Comparison of ENCODE assay signal across 20 mouse cellular contexts in genomic region chr4:127171341-127171905, GRCm38 (mm10). TPM values are rescaled to one million over a fixed set of nuclear protein-coding genes. Genes with fewer than 3 reads are reported as not detected.
DNase-seq lines count a peak whose midpoint lies in the region; ATAC-seq and TF ChIP-seq lines count a peak whose summit lies in the region.
"Had no signal": no experiment of that assay in that cellular context is flagged by ENCODE, and none has a peak within 500 bp of the region (broad histone marks: within the 10 kb centered on the region; RNA-seq: fewer than 3 reads in every experiment).

No protein-coding gene starts in this region.

- WGBS in forebrain, postnatal 0 days: 40% methylated on average over 4 of the region's 4 CpGs
- 35% methylated on average over 4 of the region's 4 CpGs for WGBS in forebrain, embryonic 16.5 days
- 56% methylated on average over 4 of the region's 4 CpGs for WGBS in midbrain, embryonic 14.5 days
- WGBS in midbrain, embryonic 10.5 days: 42% methylated on average over 4 of the region's 4 CpGs
- 51% methylated on average over 4 of the region's 4 CpGs for WGBS in kidney, adult 2 months

- 0 out of 2 replicates have a peak overlapping the region, but pooled peaks have one; percentile 6 for H3K9ac ChIP-seq in forebrain, postnatal 0 days
- no peak overlapping the region for H3K9ac ChIP-seq in forebrain, embryonic 16.5 days (replicated peaks; ENCODE audit: low read depth, low read length)
- no peak overlapping the region; the same call in 1 of the 2 replicates for H3K9ac ChIP-seq in midbrain, embryonic 14.5 days (replicated peaks; ENCODE audit: low read length)
- H3K9ac ChIP-seq: midbrain, embryonic 12.5 days had no signal

- peak overlapping the region; percentile 30 for H3K4me2 ChIP-seq in forebrain, postnatal 0 days (ENCODE audit: low read depth)
- no peak overlapping the region; the same call in none of the 2 replicates for H3K4me2 ChIP-seq in forebrain, embryonic 16.5 days (ENCODE audit: low read length)
- peak overlapping the region; percentile 97; the same call in 1 of the 2 replicates for H3K4me2 ChIP-seq in midbrain, embryonic 14.5 days (ENCODE audit: low read length)
- H3K4me2 ChIP-seq: midbrain, embryonic 12.5 days had no signal

- no peak for TF ChIP-seq POLR2A in kidney, adult 2 months (IDR thresholded peaks at IDR 0.05; ENCODE audit: low read depth, low read length)

- no peaks in the 10 kb centered on the region for H3K36me3 ChIP-seq in forebrain, postnatal 0 days (ENCODE audit: insufficient read depth)
- H3K36me3 ChIP-seq in forebrain, embryonic 16.5 days (ENCODE audit: control insufficient read depth, insufficient read depth): no peaks in the 10 kb centered on the region
- H3K36me3 ChIP-seq in midbrain, embryonic 14.5 days (ENCODE audit: control insufficient read depth, insufficient read depth, low read length): no peaks in the 10 kb centered on the region
- no peaks in the 10 kb centered on the region for H3K36me3 ChIP-seq in midbrain, embryonic 10.5 days
- H3K36me3 ChIP-seq in kidney, adult 2 months (ENCODE audit: control insufficient read depth, insufficient read depth, low read length): no peaks in the 10 kb centered on the region
- H3K36me3 ChIP-seq: embryonic facial prominence, embryonic 10.5 days; midbrain, embryonic 12.5 days had no signal

- no peaks in the 10 kb centered on the region for H3K27me3 ChIP-seq in forebrain, postnatal 0 days (ENCODE audit: insufficient read depth, low read length)
- no peaks in the 10 kb centered on the region; the same call in 1 of the 2 replicates for H3K27me3 ChIP-seq in forebrain, embryonic 16.5 days (replicated peaks; ENCODE audit: control insufficient read depth, insufficient read depth, low read length)
- peaks cover 4% of the 10 kb centered on the region; the same call in 1 of the 2 replicates for H3K27me3 ChIP-seq in midbrain, embryonic 14.5 days (ENCODE audit: control insufficient read depth, insufficient read depth, low read length)
- H3K27me3 ChIP-seq in midbrain, embryonic 10.5 days (ENCODE audit: low read depth, poor library complexity, severe bottlenecking): peaks cover 67% of the 10 kb centered on the region
- peaks cover 1% of the 10 kb centered on the region; the same call in 1 of the 2 replicates for H3K27me3 ChIP-seq in kidney, adult 2 months (replicated peaks; ENCODE audit: control insufficient read depth, insufficient read depth, low read length)

- no peaks in the 10 kb centered on the region for H3K9me3 ChIP-seq in forebrain, postnatal 0 days (ENCODE audit: low read length)
- no peaks in the 10 kb centered on the region for H3K9me3 ChIP-seq in forebrain, embryonic 16.5 days (ENCODE audit: control insufficient read depth, low read length)
- no peaks in the 10 kb centered on the region for H3K9me3 ChIP-seq in midbrain, embryonic 14.5 days (ENCODE audit: control insufficient read depth, low read length)
- no peaks in the 10 kb centered on the region for H3K9me3 ChIP-seq in midbrain, embryonic 10.5 days (replicated peaks)
- H3K9me3 ChIP-seq: embryonic facial prominence, embryonic 10.5 days; midbrain, embryonic 12.5 days had no signal

- no peak for ATAC-seq in forebrain, postnatal 0 days
- no peak for ATAC-seq in forebrain, embryonic 16.5 days
- no peak for ATAC-seq in midbrain, embryonic 14.5 days (ENCODE audit: low FRiP score, low TSS enrichment)
- ATAC-seq: CD4-positive, CD25-positive, alpha-beta regulatory T cell, adult 4 months had no signal

- peaks cover 14% of the 10 kb centered on the region; the same call in 1 of the 2 replicates for H3K4me1 ChIP-seq in forebrain, postnatal 0 days (ENCODE audit: insufficient read depth)
- peaks cover 41% of the 10 kb centered on the region for H3K4me1 ChIP-seq in forebrain, embryonic 16.5 days (replicated peaks; ENCODE audit: control insufficient read depth, insufficient read depth, low read length)
- peaks cover 36% of the 10 kb centered on the region for H3K4me1 ChIP-seq in midbrain, embryonic 14.5 days (ENCODE audit: control insufficient read depth, insufficient read depth, low read length)
- H3K4me1 ChIP-seq in midbrain, embryonic 10.5 days: peaks cover 36% of the 10 kb centered on the region
- H3K4me1 ChIP-seq in kidney, adult 2 months (ENCODE audit: control insufficient read depth, insufficient read depth, low read length): no peaks in the 10 kb centered on the region

- H3K27ac ChIP-seq in forebrain, postnatal 0 days (ENCODE audit: low read depth, low read length): peak overlapping the region; percentile 29; the same call in 1 of the 2 replicates
- no peak overlapping the region for H3K27ac ChIP-seq in forebrain, embryonic 16.5 days (ENCODE audit: low read length)
- no peak overlapping the region for H3K27ac ChIP-seq in midbrain, embryonic 14.5 days (replicated peaks; ENCODE audit: low read depth, low read length)
- no peak overlapping the region for H3K27ac ChIP-seq in midbrain, embryonic 10.5 days (replicated peaks)
- H3K27ac ChIP-seq in kidney, adult 2 months (ENCODE audit: insufficient read depth, low read depth, low read length): no peak overlapping the region
- H3K27ac ChIP-seq: embryonic facial prominence, embryonic 10.5 days; midbrain, embryonic 12.5 days had no signal

- peak; percentile 28 for DNase-seq in cerebellum, adult 11 months
- DNase-seq in cerebellum, adult 9-10 months: no peak
- DNase-seq in forebrain, postnatal 0 days: no peak
- no peak for DNase-seq in midbrain, embryonic 14.5 days
- no peak for DNase-seq in midbrain, embryonic 10.5 days (ENCODE audit: low spot score)
- DNase-seq in Muller cell, postnatal 12 days (ENCODE audit: inconsistent ontology term): no peak
- DNase-seq in kidney, adult 2 months: no peak
- DNase-seq: adrenal gland, adult 2 months; gastrocnemius, postnatal 25 days; kidney, adult 9 months; kidney, postnatal 36 days; lung, adult 18-20 months; lung, postnatal 36 days; thymus, postnatal 36 days had no signal

- H3K4me3 ChIP-seq in forebrain, postnatal 0 days (ENCODE audit: low read depth, low read length): no peak overlapping the region
- no peak overlapping the region for H3K4me3 ChIP-seq in forebrain, embryonic 16.5 days (replicated peaks; ENCODE audit: low read length)
- H3K4me3 ChIP-seq in midbrain, embryonic 14.5 days (replicated peaks; ENCODE audit: low read depth, low read length): no peak overlapping the region
- H3K4me3 ChIP-seq in midbrain, embryonic 10.5 days: no peak overlapping the region
- H3K4me3 ChIP-seq in kidney, adult 2 months (ENCODE audit: insufficient read depth, low read depth, low read length): no peak overlapping the region
- H3K4me3 ChIP-seq: embryonic facial prominence, embryonic 10.5 days; midbrain, embryonic 12.5 days had no signal

- TF ChIP-seq CTCF in forebrain, postnatal 0 days (IDR thresholded peaks at IDR 0.05; ENCODE audit: low read depth): no peak
- TF ChIP-seq CTCF in kidney, adult 2 months (conservative IDR thresholded peaks at IDR 0.05; ENCODE audit: insufficient read depth, insufficient read length, low read depth, low read length): no peak

RNA-seq across cellular contexts. Expression of gene Dlgap3, which starts 2.4 kb away (rescaled TPM):
- total RNA-seq in forebrain, postnatal 0 days (2014; rRNA removed): 66.9 and 85.5 TPM in 2 replicates
- polyA plus RNA-seq in forebrain, postnatal 0 days (2015; fragmentation: Nextera tagmentation; extraction: Ambion mirVana): 23.1 and 28.0 TPM in 2 replicates
- 7.7 and 8.3 TPM in 2 replicates for polyA plus RNA-seq in forebrain, embryonic 16.5 days (2015; fragmentation: Nextera tagmentation; extraction: Ambion mirVana)
- 22.3 and 25.5 TPM in 2 replicates for polyA plus RNA-seq in midbrain, embryonic 14.5 days (2014; fragmentation: Nextera tagmentation; extraction: Ambion mirVana)
- 1.9 and 2.8 TPM in 2 replicates for polyA plus RNA-seq in midbrain, embryonic 10.5 days (2016; fragmentation: Nextera tagmentation; extraction: Ambion mirVana)
- 0.19 and 0.27 TPM in 2 replicates for polyA plus RNA-seq in kidney, adult 2 months (2012; rRNA removed)
- total RNA-seq: liver, adult 2 months; MEL had no signal
- polyA plus RNA-seq: CD4-positive, CD25-positive, alpha-beta regulatory T cell, adult 4 months had no signal

RNA-seq across cellular contexts. Expression of gene Tmem35b, which starts 47.9 kb away (rescaled TPM):
- total RNA-seq in forebrain, postnatal 0 days (2014; rRNA removed): 6.0 and 7.8 TPM in 2 replicates
- polyA plus RNA-seq in forebrain, postnatal 0 days (2015; fragmentation: Nextera tagmentation; extraction: Ambion mirVana): 9.5 and 10.8 TPM in 2 replicates
- polyA plus RNA-seq in forebrain, embryonic 16.5 days (2015; fragmentation: Nextera tagmentation; extraction: Ambion mirVana): 12.6 and 14.6 TPM in 2 replicates
- 15.7 and 17.6 TPM in 2 replicates for polyA plus RNA-seq in midbrain, embryonic 14.5 days (2014; fragmentation: Nextera tagmentation; extraction: Ambion mirVana)
- 15.3 and 20.1 TPM in 2 replicates for polyA plus RNA-seq in midbrain, embryonic 10.5 days (2016; fragmentation: Nextera tagmentation; extraction: Ambion mirVana)
- 28.6 and 29.0 TPM in 2 replicates for polyA plus RNA-seq in kidney, adult 2 months (2012; rRNA removed)
